Mouse (Mus musculus) forebrain, embryonic 10.5 days (tissue): ENCODE measurements around the gene Sgcb. TPM values are rescaled to one million over a fixed set of nuclear protein-coding genes. Genes with fewer than 3 reads are reported as not detected.

Experiments used
- DNase-seq: peaks from one replicate; pipeline ENCODE4 v3.0.0-alpha.2; 2017; ENCODE audit warnings: low spot score; ENCODE audit errors: extremely low spot score
- H3K27ac ChIP-seq: fragments of 300-500 bp; sonication (generic); 2 replicates; pipeline ENCODE4 v1.5.1; 2016; ENCODE audit warnings: mild to moderate bottlenecking
- H3K27me3 ChIP-seq: fragments of 300-500 bp; sonication (generic); 2 replicates; pipeline ENCODE4 v1.6.1; 2016; ENCODE audit warnings: mild to moderate bottlenecking; ENCODE audit not compliant: poor library complexity, severe bottlenecking
- H3K36me3 ChIP-seq: fragments of 300-500 bp; sonication (generic); replicated peaks from 2 replicates; pipeline ENCODE4 v1.6.1; 2016; ENCODE audit warnings: mild to moderate bottlenecking, moderate library complexity
- H3K4me1 ChIP-seq: fragments of 300-500 bp; sonication (generic); 2 replicates; pipeline ENCODE4 v1.6.1; 2016
- H3K4me3 ChIP-seq: fragments of 300-500 bp; sonication (generic); 2 replicates; pipeline ENCODE4 v1.5.1; 2016; ENCODE audit warnings: mild to moderate bottlenecking, moderate library complexity
- H3K9me3 ChIP-seq: fragments of 300-500 bp; sonication (generic); 2 replicates; pipeline ENCODE4 v1.6.1; 2016; ENCODE audit warnings: mild to moderate bottlenecking, moderate library complexity
- WGBS: fragments of 180-500 bp; shearing (Covaris S2); methylation state at CpG from one replicate; pipeline ENCODE4 v1.1.7; 2016; 5-methylcytosine and 5-hydroxymethylcytosine counted together
- polyA plus RNA-seq: library from polyadenylated mRNA; unstranded; fragments of >200 nt; fragmentation: Nextera tagmentation; extraction: Ambion mirVana; gene quantifications from 2 replicates; pipeline ENCODE4 v1.2.1, GENCODE M21; 2016

The Sgcb gene
- polyA plus RNA-seq, 1 experiment from 2014 or later = 20.4 TPM

DNA sequence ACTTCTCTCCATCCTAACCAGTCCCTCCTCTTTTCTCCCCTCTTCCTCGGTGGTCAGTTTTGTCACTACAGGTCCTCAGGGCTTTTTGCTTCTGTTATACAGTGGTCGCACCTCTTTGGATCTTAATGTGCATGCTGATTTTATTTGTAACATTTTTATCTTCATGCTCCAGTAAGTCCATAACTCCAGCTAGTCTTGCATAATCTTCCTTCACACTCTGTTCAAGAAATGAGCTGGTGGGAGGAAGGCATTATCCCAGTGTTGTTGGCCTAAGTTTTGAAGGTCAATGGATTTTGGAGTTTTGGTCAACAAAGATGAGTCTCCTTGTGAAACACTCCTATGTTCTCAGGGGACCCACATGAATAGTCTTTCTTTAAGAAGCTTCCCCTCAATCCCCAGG lies 20.3 kb upstream of the Sgcb start:
- no peaks in the 10 kb centered on the region for H3K9me3 ChIP-seq
- WGBS = 88% methylated on average over 2 of the region's 2 CpGs
- no peak overlapping the region for H3K4me3 ChIP-seq
- peaks cover 4% of the 10 kb centered on the region; the same call in 1 of the 2 replicates for H3K4me1 ChIP-seq
- no peak overlapping the region for H3K27ac ChIP-seq
- H3K36me3 ChIP-seq = no peaks in the 10 kb centered on the region
- H3K27me3 ChIP-seq = peaks cover 13% of the 10 kb centered on the region
- no peak for DNase-seq

GRCm38 (mm10) chr5:73666695-73667094 lies 19.1 kb upstream of the Sgcb start:
- 90% methylated on average over 2 of the region's 2 CpGs for WGBS
- DNase-seq = no peak
- Histone ChIP-seq H3K27me3 (peaks cover 13% of the 10 kb centered on the region), H3K36me3 (no peaks in the 10 kb centered on the region), H3K4me3 (no peak overlapping the region), H3K9me3 (no peaks in the 10 kb centered on the region), H3K27ac (no peak overlapping the region), H3K4me1 (peaks cover 4% of the 10 kb centered on the region; the same call in 1 of the 2 replicates)

DNA sequence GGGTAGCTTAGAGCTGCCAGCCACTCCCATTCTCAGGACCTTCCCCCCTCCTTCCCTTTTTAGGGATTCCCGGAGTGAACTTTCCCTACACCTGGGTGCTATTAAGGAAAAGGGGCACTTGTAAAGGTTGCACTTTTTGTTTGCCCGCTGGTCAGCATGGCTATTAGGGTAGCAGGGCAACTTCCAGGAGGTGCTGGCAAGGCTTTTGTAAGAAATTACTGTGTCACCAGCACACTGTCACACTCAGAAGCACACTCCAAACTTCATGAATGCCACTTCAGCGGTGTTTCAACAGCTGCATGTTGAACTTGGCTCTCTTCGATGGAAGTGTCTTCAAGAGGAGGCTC lies 4.2 kb upstream of the Sgcb start:
- DNase-seq = no peak
- H3K4me3 ChIP-seq = peak overlapping the region; percentile 55
- no peaks in the 10 kb centered on the region for H3K36me3 ChIP-seq
- peaks cover 40% of the 10 kb centered on the region for H3K4me1 ChIP-seq
- H3K27ac ChIP-seq = no peak overlapping the region
- peaks cover 78% of the 10 kb centered on the region for H3K27me3 ChIP-seq
- no peaks in the 10 kb centered on the region for H3K9me3 ChIP-seq
- 0% methylated on average over 4 of the region's 4 CpGs for WGBS

- Histone ChIP-seq H3K36me3 (no peaks in the 10 kb centered on the region), H3K4me3 (peak within 1 kb of the TSS; percentile 55), H3K4me1 (peaks cover 46% of the 10 kb centered on the region), H3K27ac (no peak within 1 kb of the TSS), H3K9me3 (no peaks in the 10 kb centered on the region), H3K27me3 (peaks cover 83% of the 10 kb centered on the region)
- peak; percentile 42 for DNase-seq
- under 1% methylated on average over 57 of the region's 57 CpGs for WGBS
Observed at GRCm38 (mm10) chr5:73651061-73651854, 3.7 kb upstream of the Sgcb start, which contains the start of gene Spata18. Spata18 (plus strand) TSS chr5:73651379.

DNA sequence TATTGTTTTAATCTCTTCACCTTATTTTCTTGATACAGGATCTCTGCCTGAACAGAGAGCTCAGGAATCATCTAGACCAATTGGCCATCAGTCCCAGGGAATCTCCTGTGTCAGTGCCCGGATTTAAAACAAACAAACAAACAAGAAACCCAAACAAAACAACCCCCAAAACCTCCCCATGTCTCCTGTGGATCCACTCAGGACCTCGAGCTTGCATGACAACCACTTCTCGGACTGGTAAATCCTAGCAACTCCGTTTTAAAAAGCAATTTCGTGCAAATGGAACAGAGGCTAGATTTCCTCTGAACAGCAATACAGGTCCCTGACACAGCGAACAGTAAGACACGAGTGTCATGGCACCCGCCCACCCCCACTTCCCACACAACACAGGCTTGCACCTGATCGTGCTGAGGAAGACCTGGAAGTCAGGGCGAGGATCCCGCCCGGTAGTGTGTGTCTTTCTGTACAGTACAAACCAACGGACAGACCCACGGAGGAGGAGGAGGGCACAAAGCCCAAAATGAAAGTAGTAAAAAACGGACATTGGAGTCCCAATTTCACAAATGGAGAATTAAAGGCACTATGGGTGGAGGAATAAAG lies 2.9 kb upstream of the Sgcb start:
- no peaks in the 10 kb centered on the region for H3K9me3 ChIP-seq
- peaks cover 48% of the 10 kb centered on the region for H3K4me1 ChIP-seq
- no peak for DNase-seq
- H3K27ac ChIP-seq = no peak overlapping the region
- peaks cover 91% of the 10 kb centered on the region for H3K27me3 ChIP-seq
- H3K4me3 ChIP-seq = peak overlapping the region; percentile 55
- WGBS = 1% methylated on average over 15 of the region's 15 CpGs
- H3K36me3 ChIP-seq = no peaks in the 10 kb centered on the region

DNA sequence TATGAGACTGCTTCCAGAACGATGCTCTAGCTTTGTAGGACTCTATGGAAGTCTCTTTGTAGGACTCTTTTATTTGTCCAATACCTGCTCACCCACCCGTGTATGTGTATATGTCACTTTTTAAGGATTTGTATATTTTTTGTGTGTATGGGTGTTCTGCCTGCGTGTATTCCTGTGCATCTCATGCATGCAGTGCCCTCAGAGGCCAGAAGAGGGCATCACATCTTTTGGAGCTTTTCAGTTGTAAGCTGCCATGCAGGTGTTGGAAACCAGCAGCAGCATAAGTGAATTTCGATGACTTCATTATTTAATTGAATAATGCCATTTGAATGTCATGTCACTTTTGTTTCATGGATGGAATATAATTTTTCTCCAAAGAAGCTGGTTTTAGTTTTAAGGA lies 5.5 kb downstream of the Sgcb start:
- no peak overlapping the region for H3K27ac ChIP-seq
- no peak overlapping the region for H3K4me3 ChIP-seq
- peaks cover 15% of the 10 kb centered on the region for H3K27me3 ChIP-seq
- 80% methylated on average over 4 of the region's 4 CpGs for WGBS
- peaks cover 28% of the 10 kb centered on the region for H3K4me1 ChIP-seq
- DNase-seq = no peak
- no peaks in the 10 kb centered on the region for H3K9me3 ChIP-seq
- peaks cover 25% of the 10 kb centered on the region for H3K36me3 ChIP-seq

DNA sequence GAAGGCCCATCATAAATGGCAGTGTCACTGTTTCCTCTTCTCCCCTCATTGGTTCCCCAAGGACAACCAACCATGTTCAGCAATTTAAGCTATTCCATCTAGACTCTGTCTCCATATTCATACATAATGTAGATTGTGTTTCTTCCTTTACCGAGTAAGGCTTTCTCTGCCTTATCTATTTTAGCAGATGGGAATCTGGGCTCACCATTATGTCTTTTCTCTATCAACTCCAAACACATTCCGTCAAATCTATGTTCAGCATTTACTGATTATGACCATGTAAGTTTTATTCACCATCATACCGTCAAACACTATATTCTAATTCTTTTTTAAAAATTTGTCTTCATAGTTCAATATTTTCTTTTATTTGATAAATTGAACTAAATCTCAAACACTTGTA lies 6.5 kb downstream of the Sgcb start:
- no peak for DNase-seq
- Histone ChIP-seq H3K4me3 (no peak overlapping the region), H3K4me1 (peaks cover 17% of the 10 kb centered on the region), H3K27ac (no peak overlapping the region), H3K27me3 (peaks cover 8% of the 10 kb centered on the region; the same call in 1 of the 2 replicates), H3K36me3 (peaks cover 34% of the 10 kb centered on the region), H3K9me3 (no peaks in the 10 kb centered on the region)
- WGBS = 90% methylated on average over 3 of the region's 3 CpGs

DNA sequence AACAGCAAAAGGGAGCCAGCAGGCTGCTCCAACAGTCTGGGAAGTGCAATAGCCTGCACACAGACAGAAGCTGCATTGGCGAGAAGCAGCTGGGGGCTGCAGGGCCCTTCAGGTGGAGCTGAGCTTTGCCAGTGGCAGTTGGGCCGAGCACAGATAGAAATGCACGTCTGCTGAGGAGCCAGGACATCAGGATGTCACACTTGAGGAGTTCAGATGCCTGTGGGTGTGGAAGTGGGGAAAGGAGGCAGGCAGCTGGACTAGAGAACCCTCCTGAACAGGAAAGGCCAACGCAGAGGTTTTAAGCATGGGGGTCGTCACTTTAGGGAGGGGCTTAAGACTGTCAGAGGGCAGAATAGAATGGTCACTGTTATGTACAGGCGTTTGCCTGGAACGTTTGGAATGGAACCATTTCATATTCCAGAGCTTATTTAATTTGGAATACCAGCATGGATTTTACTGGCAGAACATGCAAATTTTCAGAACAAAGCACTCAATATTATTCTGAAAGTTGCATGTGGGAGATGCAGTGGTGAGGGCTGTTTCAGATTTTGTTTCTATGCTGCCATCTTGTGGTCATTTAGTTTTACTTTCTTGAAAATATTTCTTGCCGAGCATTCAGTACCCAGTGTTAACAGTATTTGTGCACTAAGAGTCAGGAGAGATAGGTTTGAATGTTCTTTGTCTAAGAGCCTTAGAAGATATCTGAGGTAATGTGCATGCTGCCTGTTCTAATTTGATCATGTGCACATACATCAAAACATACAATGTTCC lies 10.1 kb downstream of the Sgcb start:
- Histone ChIP-seq H3K27ac (0 out of 2 replicates have a peak overlapping the region, but pooled peaks have one; percentile 51), H3K27me3 (no peaks in the 10 kb centered on the region), H3K9me3 (peaks cover 10% of the 10 kb centered on the region), H3K4me3 (no peak overlapping the region), H3K4me1 (peaks cover 18% of the 10 kb centered on the region), H3K36me3 (peaks cover 54% of the 10 kb centered on the region)
- 46% methylated on average over 8 of the region's 8 CpGs for WGBS
- DNase-seq = no peak

GRCm38 (mm10) chr5:73633141-73633540 lies 14.4 kb downstream of the Sgcb start:
- Histone ChIP-seq H3K4me3 (no peak overlapping the region), H3K27ac (no peak overlapping the region), H3K4me1 (peaks cover 30% of the 10 kb centered on the region), H3K9me3 (peaks cover 10% of the 10 kb centered on the region), H3K36me3 (peaks cover 37% of the 10 kb centered on the region), H3K27me3 (no peaks in the 10 kb centered on the region)
- WGBS = 57% methylated on average over 8 of the region's 8 CpGs
- peak; percentile 68 for DNase-seq

DNA sequence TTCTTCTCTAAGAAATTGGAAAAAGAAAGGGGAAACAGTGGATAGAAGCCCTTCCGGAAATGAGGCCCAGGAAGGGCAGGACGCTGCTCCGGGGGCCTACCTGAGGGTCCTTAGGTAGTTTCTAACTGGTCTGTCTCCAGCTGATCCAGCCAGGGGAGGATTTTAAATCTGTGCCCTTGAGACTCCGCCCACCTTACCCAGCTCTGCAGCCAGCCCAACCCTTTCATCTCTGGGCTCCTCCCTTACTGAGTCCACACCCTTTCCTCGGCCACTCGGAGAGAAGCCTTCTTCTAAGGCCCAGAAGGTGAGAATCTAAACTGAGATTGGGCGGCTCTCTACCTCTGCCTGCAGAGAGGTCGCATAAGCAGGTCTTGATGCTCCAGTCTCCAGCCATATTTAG lies 15.3 kb downstream of the Sgcb start, which contains the start of gene Lrrc66:
Lrrc66 (minus strand) TSS at position 236 of the 400 bp plus-strand sequence.
- no peak for DNase-seq
- H3K36me3 ChIP-seq = peaks cover 35% of the 10 kb centered on the region
- H3K9me3 ChIP-seq = peaks cover 10% of the 10 kb centered on the region
- H3K4me1 ChIP-seq = peaks cover 27% of the 10 kb centered on the region
- no peak within 1 kb of the TSS for H3K4me3 ChIP-seq
- 78% methylated on average over 8 of the region's 8 CpGs for WGBS
- no peak within 1 kb of the TSS for H3K27ac ChIP-seq
- H3K27me3 ChIP-seq = no peaks in the 10 kb centered on the region

DNA sequence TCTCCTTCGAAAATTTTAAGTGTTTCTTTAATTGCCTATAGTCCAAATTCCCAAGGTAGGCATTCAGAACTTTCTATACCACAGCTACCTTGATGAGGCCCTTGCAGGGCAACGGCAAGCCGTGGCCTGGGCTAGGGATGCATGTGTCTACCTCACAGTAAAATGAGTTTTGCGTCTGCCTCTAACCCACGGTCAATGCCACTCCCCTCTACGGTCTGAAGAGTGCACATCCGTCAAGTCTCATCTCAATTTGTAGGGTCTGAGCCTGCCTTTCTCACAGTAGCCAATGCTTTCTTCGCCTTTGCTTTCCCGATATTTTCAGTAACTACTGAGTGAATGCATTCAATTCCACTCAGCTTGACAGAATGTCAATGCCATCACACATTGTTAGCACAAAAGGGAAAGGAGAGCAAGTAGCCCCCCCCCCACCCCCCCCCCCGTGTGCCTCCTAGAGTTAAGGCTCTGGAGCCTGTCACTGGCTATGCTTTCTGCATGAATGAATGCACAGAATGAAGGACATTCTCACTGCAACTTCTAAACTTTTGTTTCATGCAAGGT lies 16.5 kb downstream of the Sgcb start:
- WGBS = 57% methylated on average over 10 of the region's 10 CpGs
- Histone ChIP-seq H3K4me1 (peaks cover 25% of the 10 kb centered on the region), H3K27me3 (no peaks in the 10 kb centered on the region), H3K27ac (no peak overlapping the region), H3K4me3 (no peak overlapping the region), H3K9me3 (peaks cover 10% of the 10 kb centered on the region), H3K36me3 (peaks cover 24% of the 10 kb centered on the region)
- DNase-seq = no peak

- Histone ChIP-seq H3K36me3 (peaks cover 16% of the 10 kb centered on the region), H3K4me1 (peaks cover 25% of the 10 kb centered on the region), H3K4me3 (no peak overlapping the region), H3K9me3 (peaks cover 10% of the 10 kb centered on the region), H3K27me3 (no peaks in the 10 kb centered on the region), H3K27ac (no peak overlapping the region)
- no peak for DNase-seq
- 90% methylated on average over 5 of the region's 5 CpGs for WGBS
Observed at GRCm38 (mm10) chr5:73630141-73630540, 17.4 kb downstream of the Sgcb start.
